Mouse (Mus musculus) CH12.LX (cell line): ENCODE measurements at regions not wholly inside any gene's neighbourhood (a gene's known extent, or its start where the extent isn't known, plus 50 kb on each side); places are given as distances from the start of the nearest gene placed in this dataset.
A peak's percentile ranks its signal among the peaks of the same experiment; 100 is the strongest.
"Not testable (repeated sequence)": the region's sequence is repeated elsewhere in the genome, so short reads cannot be mapped to it uniquely, and the experiment has no call there.

Experiments
- DNase-seq: peaks from one replicate; pipeline ENCODE4 v3.0.0-alpha.2; 2013; ENCODE audit errors: extremely low read depth
- H3K27ac ChIP-seq: 2 replicates; pipeline ENCODE4 v1.5.1; 2012; ENCODE audit warnings: low read depth, mild to moderate bottlenecking, control low read depth, moderate library complexity; ENCODE audit not compliant: insufficient read depth
- H3K27me3 ChIP-seq: replicated peaks from 2 replicates; pipeline ENCODE3; 2012; ENCODE audit warnings: inconsistent platforms
- H3K36me3 ChIP-seq, 2 experiments: replicated peaks in 1 of 2; 2 replicates each; pipeline versions ENCODE3 to v1.6.1; 2012; ENCODE audit warnings: inconsistent platforms in 1 of 2, low read length in 1 of 2, mild to moderate bottlenecking in 1 of 2, mixed read lengths in 1 of 2, moderate library complexity in 1 of 2; ENCODE audit not compliant: control insufficient read depth in 1 of 2, insufficient read depth in 1 of 2
- H3K4me1 ChIP-seq, 2 experiments: 2 replicates each; pipeline ENCODE4 v1.6.1; 2012; ENCODE audit warnings: inconsistent platforms in 1 of 2, moderate library complexity in 1 of 2; ENCODE audit not compliant: insufficient read depth in 2 of 2, control insufficient read depth in 1 of 2
- H3K4me2 ChIP-seq: 2 replicates; pipeline ENCODE4 v1.6.1; 2012; ENCODE audit warnings: low read depth, mild to moderate bottlenecking, control low read depth; ENCODE audit not compliant: poor library complexity, insufficient read depth, severe bottlenecking
- H3K4me3 ChIP-seq, 3 experiments: fragments of 150-350 bp in 1 of 3; sonication (generic) in 1 of 3; replicated peaks in 1 of 3; 2 replicates each; pipeline versions ENCODE3 to v1.5.1; 2011 to 2012; ENCODE audit warnings: low read depth in 2 of 3, low read length in 2 of 3, mild to moderate bottlenecking in 2 of 3, moderate library complexity in 2 of 3, control low read depth in 1 of 3, improper control_type of control experiment in 1 of 3, inconsistent platforms in 1 of 3, mixed read lengths in 1 of 3; ENCODE audit not compliant: poor library complexity in 1 of 3
- H3K79me2 ChIP-seq: replicated peaks from 2 replicates; pipeline ENCODE4 v1.6.1; 2012; ENCODE audit warnings: mild to moderate bottlenecking, moderate library complexity; ENCODE audit not compliant: control insufficient read depth, poor library complexity, insufficient read depth, severe bottlenecking; ENCODE audit errors: extremely low read depth
- H3K9ac ChIP-seq: 2 replicates; pipeline ENCODE4 v1.6.1; 2012; ENCODE audit warnings: low read depth, mild to moderate bottlenecking, control low read depth, moderate library complexity; ENCODE audit not compliant: insufficient read depth
- H3K9me3 ChIP-seq: replicated peaks from 2 replicates; pipeline ENCODE3; 2012; ENCODE audit warnings: low read length, inconsistent platforms, mixed read lengths
- ETS1 ChIP-seq: conservative IDR thresholded peaks from 2 replicates; pipeline ENCODE4 v1.6.1; 2012; ENCODE audit warnings: low read depth, mild to moderate bottlenecking, inconsistent platforms, low read length, improper control_type of control experiment, moderate library complexity
- MAX ChIP-seq: IDR thresholded peaks from 2 replicates; pipeline ENCODE4 v1.6.1; 2011; ENCODE audit warnings: low read length, improper control_type of control experiment
- MYC ChIP-seq: IDR thresholded peaks from 2 replicates; pipeline ENCODE4 v1.6.1; 2011; ENCODE audit warnings: low read depth, mild to moderate bottlenecking, improper control_type of control experiment, low read length
- NRF1 ChIP-seq: IDR thresholded peaks from 2 replicates; pipeline ENCODE4 v1.6.1; 2014; ENCODE audit warnings: low read depth, mild to moderate bottlenecking, inconsistent platforms, low read length, improper control_type of control experiment, moderate library complexity
- POLR2A ChIP-seq: IDR thresholded peaks from 2 replicates; pipeline ENCODE4 v1.6.1; 2011; ENCODE audit warnings: low read depth, mild to moderate bottlenecking, improper control_type of control experiment, low read length
- TBP ChIP-seq: conservative IDR thresholded peaks from 2 replicates; pipeline ENCODE4 v1.6.1; 2011; ENCODE audit warnings: low read depth, low read length, improper control_type of control experiment
- dilution Hi-C: fragments of 300-500 bp; cut with MboI; formaldehyde crosslinking; loops from 2 replicates; pipeline ENCODE4 v1.14.3; 2020; ENCODE audit warnings: low sequenced_read_pairs; ENCODE audit not compliant: extremely low pct_unique_long_range_greater_than_20kb, extremely low pct_ligation_motif_present
- in situ Hi-C: fragments of 300-500 bp; cut with MboI; formaldehyde crosslinking; loops from 3 replicates; pipeline ENCODE4 v1.14.3; 2019; ENCODE audit warnings: low sequenced_read_pairs, low pct_ligation_motif_present, low pct_unique_long_range_greater_than_20kb, mixed read lengths

DNA sequence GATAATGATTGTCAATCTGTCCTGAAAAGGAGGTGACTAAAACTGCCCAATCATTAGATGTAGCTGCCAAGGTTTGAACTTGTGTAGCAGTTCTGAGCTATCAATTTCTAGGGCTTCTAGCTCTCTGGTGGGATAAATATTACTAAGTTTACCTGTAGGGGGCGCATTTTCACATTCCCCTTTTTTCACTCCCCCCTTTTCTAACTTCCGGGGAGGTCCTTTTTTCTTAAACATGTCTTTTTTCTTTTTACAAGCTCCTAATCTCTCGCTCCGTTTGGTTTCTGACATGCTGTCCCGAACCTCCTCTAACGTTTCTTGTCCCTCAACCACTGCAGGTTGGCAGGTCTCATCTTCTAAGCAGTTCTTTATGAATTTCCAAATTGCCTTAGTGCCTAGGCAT is 2129.0 kb downstream of the Cntnap5b start:
- H3K9me3 ChIP-seq, H3K79me2 ChIP-seq, in situ Hi-C loops, H3K27me3 ChIP-seq, dilution Hi-C loops, H3K4me1 ChIP-seq: not testable (repeated sequence)
- Histone ChIP-seq H3K9ac (peak overlapping the region; percentile 64), H3K4me3 (peak overlapping the region in 2 of 3 experiments; percentile 23 to 54), H3K36me3 (peaks cover 12 to 15% of the 10 kb centered on the region in 2 experiments), H3K27ac (peak overlapping the region; percentile 69), H3K4me2 (peak overlapping the region; percentile 84)
- peak; percentile 36 for DNase-seq

DNA sequence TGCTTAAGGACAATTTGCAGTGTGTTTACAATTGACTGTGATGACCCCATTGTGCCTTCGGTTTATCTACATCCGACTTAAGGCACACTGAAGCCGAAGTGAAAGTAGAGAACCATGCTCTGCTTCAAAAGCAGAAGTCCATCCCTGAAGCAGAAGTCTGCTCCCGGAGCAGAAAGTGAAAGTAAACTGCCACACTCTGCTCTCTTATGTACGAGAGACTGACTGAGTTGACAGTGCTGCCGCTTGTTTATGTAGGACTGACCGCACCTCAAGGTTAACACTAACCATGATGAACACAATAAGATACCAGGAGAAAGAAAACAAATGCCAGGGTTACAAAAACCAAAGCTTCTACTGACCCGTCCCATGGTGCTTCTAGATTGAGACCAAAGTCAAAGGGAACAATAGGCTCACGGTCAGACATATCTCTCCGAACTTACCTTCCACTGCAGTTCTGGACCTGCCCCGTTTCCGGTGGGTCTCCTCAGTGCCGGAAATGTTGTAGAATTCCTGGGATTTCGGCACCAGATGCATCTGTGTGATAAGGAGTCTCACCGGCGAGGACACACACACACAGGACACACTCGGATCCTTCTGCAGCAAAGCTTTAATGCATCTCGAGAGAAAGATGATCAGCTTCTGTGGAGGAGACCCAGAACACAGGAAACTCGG is 2129.7 kb downstream of the Cntnap5b start:
- H3K27me3 ChIP-seq, dilution Hi-C loops, H3K4me1 ChIP-seq, in situ Hi-C loops, H3K79me2 ChIP-seq, H3K9me3 ChIP-seq: not testable (repeated sequence)
- peak; percentile 39; the same call in 1 of the 2 replicates for TF ChIP-seq POLR2A
- TF ChIP-seq ETS1 = peak; percentile 36; the same call in 1 of the 2 replicates
- peak; percentile 50; the same call in 1 of the 2 replicates for TF ChIP-seq MAX
- Histone ChIP-seq H3K9ac (peak overlapping the region; percentile 64), H3K4me3 (peak overlapping the region; percentile 36 to 55 (median 54)), H3K4me2 (peak overlapping the region; percentile 84), H3K27ac (peak overlapping the region; percentile 69), H3K36me3 (peaks cover 5 to 15% of the 10 kb centered on the region in 2 experiments)
- DNase-seq = peak; percentile 76

DNA sequence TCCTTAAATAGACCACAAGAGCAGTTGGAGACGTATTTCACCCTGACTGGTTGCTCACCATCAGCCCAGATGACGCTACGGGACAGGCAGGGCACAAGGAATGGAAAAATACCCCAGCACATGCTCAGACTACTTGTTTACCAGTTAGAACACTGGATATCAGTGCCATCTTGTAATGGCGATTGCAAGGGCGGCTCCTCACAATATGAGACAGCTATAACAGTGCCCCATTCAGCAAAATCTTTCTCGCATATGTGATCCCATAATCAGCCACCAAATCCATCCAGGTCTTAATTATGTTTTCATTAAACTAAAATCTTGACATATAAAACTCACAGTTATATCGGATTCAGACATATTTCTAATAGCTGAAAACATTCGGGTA is 2130.3 kb downstream of the Cntnap5b start:
- peak overlapping the region; percentile 64; the same call in 1 of the 2 replicates for H3K9ac ChIP-seq
- dilution Hi-C loops, H3K9me3 ChIP-seq, H3K79me2 ChIP-seq, in situ Hi-C loops, H3K4me1 ChIP-seq, H3K27me3 ChIP-seq: not testable (repeated sequence)
- peak; percentile 33 for DNase-seq
- peaks cover 3 to 11% of the 10 kb centered on the region in 2 experiments for H3K36me3 ChIP-seq
- peak overlapping the region in 2 of 3 experiments; percentile 32 to 54 for H3K4me3 ChIP-seq
- H3K27ac ChIP-seq = peak overlapping the region; percentile 69
- H3K4me2 ChIP-seq = peak overlapping the region; percentile 44; the same call in 1 of the 2 replicates
- 0 out of 2 replicates have a peak, but pooled peaks have one; percentile 41 for TF ChIP-seq MYC
- TF ChIP-seq NRF1 = peak; percentile 60
- peak; percentile 18; the same call in 1 of the 2 replicates for TF ChIP-seq POLR2A
- peak; percentile 49; the same call in 1 of the 2 replicates for TF ChIP-seq TBP

DNA sequence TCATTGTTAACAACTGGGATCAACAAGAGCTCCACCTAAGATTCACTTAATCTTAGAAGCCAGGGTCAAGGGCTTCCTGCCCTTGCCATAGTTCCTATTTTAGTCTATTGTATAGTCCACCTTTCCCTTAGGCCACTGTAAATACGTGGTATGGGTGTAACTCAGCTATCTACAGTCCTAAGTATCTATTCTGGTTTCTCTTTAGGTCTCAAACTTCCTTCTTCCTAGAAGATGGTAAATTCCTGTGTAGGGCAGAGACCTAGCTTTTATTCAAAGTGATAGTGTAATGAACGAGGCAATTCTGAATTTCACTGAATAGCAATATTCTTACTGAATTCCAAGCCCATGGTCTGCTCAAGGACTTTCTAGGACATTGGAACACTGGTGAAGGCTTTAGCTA is 2144.4 kb downstream of the Cntnap5b start:
- H3K9ac ChIP-seq, in situ Hi-C loops, DNase-seq, H3K4me1 ChIP-seq, H3K27ac ChIP-seq, H3K4me2 ChIP-seq, dilution Hi-C loops, H3K27me3 ChIP-seq, H3K9me3 ChIP-seq, H3K79me2 ChIP-seq, H3K4me3 ChIP-seq, H3K36me3 ChIP-seq: not testable (repeated sequence)
